Mouse (Mus musculus) embryo, embryonic 10 days (tissue): ENCODE results near the gene Map1s.

ENCODE experiments used
- DNase-seq: peaks from one replicate; pipeline ENCODE4 v3.0.0-alpha.2; 2015; ENCODE audit warnings: low spot score

Gene Map1s

DNA sequence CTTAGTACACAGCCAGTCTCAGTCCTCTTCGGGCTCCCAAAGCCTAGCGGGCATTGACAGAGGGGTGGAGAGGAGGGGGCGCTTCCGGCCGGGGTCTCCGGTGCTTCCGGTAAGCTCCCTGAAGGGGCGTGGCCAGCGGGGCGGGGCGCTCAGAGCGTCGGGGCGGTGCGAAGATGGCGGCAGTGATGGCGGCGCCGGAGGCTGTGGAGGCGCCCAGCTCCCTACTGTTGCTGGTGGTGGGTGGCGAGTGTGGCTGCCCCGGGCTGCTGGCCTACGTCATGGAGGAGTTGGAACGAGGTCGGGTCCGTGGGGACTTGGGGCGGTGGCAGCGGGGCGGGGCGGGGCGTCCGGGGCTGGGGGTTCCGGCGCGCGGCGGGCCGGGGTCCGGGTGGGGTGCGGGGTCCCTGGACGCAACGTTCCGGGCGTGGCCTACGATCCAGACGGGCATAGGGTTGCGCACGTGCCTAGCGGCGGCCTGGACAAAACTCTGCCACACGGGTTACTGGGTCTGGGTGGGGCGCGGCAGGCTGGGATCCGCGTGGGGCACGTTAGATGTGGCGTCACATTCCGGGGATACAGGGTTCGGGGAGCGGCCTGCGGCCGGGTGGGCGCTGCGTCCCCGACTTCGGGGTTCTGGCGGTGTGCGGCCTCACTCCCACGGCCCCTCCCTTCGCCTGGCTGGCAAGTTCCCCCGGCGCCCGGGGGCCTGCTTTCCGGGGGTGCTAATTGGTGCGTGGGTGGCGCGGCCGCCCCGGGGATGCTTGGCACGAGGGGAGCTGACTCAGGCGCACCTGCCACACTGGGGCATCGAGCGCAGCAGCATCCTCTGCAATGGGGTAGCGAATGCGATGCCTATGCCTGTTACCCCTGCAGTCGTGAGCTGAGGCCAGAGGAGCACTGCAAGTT, at the start of gene Map1s:
Gene Map1s (plus strand): TSS at position 102 of the 906 bp plus-strand sequence.
- peak; percentile 95 for DNase-seq

DNA sequence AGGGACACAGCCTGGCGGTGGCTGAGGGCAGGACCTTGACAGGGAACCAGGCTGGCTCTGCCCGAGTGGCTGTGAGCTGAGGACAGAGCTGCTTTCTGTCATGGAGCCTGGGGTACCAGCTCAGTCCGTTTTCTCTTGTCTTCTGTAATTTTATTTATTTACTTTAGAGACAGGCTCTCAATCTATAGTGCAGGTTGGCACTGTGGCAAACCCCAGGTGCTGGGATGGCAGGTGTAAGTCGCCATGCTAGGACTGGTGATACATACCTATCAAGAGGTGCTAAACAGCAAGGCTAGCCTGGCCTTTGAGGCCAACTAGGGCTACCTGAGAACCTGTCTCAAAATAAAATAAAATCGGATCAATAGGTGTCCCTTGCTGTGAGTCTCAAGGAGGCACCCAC, 49.7 kb upstream of the Map1s start:
- no peak for DNase-seq

DNA sequence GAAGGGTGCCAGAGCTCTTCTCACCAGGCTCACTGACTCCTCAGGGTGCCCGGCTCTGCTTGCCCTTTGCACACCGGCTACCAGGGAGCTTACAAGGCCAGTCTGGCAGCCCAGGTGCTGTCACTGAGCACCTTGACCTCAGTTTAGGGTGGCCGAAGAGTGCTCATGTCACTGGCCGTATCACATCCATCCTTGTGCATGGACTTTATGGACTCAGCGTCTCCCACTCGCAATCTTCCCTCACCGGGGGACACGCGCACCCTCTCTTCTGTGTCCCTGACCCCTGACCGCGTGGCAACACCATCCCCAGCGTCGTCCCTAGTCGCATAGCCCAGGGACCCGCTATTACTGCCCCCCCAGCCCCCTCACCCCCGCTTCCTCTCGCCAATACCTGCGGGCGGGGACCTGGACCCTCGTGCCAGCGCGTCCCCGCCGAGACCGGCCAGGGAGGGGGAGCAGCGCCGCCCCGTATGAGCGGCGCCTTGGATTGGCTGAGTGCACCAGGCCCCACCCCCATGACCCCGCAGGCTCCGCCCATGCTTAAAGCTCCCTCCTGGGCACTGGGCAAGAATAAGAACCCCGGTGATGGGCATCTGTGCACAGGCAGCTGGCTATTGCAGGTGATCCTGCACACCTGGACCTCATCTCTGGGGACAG, 49.1 kb upstream of the Map1s start:
- peak; percentile 69 for DNase-seq

DNA sequence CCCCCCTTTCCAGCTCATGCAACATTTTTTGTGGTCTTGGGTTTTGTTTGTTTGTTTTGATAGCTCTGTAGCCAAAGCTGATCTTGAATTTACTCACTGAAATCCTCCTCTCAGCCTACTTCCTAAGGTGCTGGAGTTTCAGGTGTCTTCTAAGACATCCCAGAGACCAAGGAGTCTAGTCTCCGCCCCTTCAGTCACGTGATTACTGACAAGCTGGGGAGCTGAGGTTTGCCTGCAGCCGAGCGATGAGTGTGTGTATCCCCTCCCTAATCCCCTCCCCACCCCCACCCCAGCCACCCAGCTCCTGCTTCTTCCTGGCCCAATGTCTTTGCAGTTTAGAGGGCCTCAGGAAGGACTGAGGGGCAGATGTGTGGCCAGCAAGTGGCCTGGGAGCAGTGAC, 48.2 kb upstream of the Map1s start:
- no peak for DNase-seq

DNA sequence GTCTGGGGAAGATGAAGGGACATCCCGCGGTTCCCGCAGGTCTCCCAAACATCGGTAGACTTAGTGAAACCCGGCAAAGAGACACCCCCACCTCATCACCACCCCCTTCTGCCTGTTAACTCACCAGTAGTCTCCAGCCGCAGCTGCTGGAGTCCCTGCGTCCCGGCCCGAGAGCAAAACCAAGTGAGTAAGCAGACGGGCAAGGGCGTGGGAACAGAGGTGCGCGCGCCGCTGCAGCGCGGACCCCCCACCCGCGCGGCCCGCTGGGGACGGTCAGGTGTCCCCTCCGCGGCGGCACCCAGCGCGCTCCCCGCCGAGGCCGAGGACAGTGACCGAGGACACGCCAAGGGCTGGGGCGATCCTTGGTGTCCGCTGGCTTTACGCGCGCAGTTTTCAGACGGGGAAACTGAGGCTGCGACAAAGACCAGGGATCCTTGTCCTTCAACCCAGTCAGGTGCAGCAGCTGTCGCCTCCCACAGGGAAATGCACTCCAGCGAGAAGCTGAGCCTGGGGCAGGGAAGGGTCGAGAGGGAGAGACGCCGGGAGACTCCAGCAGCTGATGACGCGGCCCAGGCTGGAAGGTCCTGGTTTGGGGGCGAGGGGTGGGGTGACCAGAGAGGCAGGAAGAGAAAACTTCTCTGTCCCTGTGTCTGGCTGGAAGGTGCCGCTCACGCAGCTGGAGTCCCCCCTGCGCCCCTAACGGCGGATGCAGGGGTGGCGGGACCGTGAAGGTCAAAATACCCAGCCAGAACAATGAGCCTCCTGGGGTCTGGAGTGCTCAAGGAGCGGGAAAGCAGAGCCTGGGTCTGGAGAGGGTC, 42.7 kb upstream of the Map1s start, which contains the start of gene Kcnn1:
Gene Kcnn1 (minus strand): TSS at position 435 of the 818 bp plus-strand sequence.
- peak; percentile 52 for DNase-seq

DNA sequence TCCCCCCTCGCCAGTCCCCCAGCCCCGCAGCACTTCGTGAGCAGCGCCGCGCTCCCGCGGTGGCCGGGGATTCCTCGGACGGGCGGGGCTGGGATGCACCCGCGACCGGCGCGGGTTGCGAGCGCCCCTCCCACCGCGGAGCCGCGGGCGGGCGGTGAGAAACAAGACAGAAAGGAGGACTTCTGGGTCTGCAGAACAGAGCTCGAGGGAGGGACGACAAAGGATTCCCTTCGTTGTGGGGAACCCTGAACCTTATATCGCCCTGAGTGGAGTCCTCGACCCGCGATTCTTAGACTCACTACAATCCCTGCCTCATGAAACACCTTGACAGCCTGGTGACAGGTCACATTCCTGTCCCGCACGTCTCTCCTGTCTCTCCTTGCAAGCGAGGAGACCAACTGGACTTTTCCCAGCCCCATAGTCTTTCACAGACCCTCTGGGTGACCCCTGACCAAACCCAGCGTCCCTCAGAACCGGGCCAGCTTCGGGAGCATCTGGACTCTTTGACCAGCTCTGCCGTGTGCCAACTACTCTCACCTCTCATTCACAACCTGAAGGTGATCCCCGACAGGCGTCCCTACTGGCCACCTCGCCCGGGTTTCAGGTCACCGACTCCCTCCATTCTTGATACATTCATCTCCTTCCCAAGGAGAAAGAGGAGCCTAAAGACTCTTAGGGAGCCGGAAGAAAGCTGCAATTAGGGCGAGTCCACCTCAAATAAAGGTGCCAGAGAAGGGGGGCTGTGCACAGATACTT, 41.6 kb upstream of the Map1s start:
- DNase-seq: peak; percentile 45

DNA sequence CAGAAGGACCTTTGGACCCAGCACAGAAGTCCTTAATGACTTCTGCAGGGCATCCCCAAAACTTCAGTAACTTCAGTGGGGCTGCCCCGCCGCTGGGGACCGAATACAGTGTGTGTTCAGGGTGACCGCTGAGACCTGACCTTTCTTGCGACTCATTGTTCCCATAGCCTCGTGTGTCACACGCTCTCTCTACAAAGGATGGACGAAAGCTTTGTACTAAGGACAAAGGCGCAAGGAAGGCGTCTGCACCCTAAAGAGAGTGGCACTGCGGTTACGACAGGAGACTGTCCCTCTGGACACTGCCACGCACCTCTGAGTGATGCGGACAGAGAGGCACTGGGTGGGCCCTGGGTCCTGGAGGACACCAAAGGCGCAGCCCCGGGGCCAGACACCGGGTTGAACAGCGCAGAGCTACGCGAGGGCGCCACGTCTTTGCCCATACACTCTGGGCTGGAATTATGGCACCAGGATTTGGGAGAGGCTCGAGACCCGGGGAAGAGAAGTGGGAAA, 41.0 kb upstream of the Map1s start:
- peak; percentile 83 for DNase-seq

DNA sequence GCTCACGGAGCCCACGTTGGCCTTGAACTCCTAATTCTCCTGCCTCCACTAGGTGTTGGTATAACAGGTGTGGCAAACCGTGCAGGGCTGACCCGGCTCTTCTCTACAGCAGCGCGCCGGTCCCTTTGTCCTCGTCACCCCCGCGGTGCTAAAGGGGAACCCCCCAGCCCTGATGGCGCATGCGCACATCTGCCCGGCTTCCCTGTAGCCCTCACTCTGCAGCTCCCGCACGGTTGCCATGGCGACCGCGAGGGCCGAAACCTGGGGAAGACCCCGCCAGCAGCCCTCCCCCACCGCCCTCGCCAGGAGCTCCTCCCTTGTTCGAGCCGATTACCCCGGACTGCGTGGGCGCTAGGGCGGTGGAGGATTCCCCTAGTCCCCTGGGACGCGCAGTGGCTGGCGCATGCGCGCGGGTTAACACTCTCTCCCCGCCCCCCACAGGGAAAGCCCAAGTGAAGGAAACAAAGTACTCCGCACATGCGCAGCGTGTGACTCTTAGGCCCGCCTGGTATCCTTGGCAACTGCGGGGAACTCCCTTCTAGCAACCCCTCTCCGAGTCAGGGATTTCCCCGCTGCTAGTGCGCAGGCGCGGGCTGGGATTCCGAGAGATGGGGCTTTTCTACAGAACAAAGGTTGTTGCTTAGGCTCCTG, 40.3 kb upstream of the Map1s start:
- peak; percentile 100 for DNase-seq

DNA sequence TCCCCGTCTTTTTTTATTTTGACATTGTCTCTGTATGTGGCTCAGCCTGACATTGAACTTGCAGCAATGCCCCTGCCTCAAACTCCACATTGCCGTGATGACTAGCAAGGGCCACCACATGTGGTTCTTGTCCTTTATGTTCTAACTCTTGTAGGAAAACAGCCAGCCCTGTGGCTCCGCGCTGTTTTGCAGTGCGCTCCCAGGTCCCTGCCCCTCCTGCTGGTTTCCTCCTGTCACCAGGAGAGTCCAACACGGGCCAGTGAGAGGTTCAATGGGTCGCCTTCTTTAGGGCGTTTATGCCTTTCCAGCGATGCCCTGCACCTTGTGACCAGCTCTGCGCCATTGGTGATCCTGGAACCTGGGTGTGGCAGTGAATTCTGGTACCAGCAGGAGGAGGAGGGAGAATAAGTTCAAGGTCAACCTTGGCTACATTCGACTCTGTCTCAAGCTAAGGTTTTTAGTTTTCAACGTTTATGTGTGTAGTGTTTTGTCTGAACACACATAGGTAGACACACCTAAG, 39.7 kb upstream of the Map1s start:
- peak; percentile 43 for DNase-seq

DNA sequence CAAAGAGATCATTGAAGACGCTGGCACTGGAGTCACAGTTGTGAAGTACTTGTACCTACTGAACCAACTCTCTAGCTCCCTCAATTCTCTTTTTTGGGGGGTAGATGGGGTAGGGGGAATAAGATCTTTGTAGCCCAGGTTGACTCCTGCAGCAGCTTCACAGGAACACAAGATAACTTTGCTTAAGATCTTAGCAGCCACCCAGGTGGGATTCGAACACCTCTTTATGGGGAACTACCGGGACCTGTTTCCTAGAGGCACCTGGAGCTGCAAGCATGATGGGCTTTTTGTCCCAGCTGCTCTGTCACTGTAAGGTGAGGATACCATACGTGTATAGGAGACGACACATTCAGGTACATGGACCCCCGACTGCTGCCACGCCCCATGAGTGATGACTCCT, 39.2 kb upstream of the Map1s start:
- no peak for DNase-seq

DNA sequence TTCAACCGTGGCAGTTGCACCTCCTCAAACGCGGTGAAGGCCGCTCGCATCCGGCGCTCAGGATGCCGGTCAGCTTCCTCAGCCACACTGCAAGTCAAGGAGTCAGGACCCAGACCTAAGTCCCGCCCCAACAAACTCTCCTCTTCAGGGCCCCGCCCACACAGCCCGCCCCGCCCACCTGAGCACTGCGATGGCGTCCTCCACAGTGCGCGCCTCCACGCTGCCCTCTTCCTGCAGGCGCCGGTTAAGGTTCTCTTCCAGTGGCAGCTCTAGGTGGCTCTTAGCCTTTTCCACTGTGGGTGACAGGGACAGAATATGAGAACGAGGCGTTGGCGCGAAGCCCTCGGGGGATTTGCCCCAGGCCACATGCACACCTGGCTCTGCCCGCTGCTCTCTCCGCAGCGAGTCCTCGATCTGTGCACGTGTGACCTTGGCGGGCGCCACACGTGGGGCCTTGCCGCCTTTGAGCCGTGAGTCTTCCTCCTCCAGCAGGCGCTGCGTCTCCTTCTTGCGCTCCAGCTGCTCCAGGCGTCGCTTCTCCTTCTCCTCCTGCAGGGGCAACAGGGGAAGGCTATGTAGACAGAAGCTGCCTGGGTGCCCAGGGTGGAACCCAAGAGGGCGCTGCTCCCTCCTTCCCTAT, 37.1 kb upstream of the Map1s start:
- peak; percentile 75 for DNase-seq

DNA sequence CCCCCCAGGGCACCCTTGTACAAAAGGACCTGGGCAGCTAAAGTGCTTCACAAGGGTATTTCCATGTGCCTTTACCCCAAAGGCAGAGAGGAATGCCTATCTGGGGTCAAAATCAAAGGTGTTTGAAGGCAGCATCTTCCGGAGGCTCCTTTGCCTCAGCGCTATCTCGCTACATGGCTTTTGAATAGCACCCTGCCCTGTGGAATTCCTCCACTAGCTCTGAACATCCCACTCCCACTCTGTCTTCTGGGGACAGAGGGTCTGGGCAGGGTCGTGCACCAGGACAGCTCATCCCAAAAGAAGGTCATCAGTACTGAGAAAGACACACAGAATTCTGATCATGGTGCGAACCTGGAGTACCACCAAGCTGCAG, 36.5 kb upstream of the Map1s start:
- DNase-seq: no peak

DNA sequence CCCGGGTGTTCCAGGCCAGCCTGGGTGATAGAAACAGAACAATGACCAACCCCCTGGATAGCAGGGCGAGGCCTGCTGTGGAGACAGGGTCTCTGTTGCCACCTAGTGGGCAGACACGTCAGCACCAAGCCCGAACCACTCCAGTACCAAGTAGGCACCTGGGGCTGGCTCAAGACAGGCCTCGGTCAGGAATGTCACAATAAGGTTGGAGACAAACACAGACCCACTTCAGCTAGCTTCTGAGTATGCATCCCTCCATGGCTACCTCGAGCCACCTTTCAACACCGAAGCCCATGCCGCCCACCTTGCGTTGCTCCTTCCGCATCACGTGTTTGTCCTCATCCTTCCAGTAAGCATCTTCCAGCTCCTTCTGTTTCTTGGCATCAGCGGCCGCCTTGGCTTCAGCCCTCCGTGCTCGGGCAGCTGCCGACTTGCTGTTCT, 36.1 kb upstream of the Map1s start:
- DNase-seq: peak; percentile 91

DNA sequence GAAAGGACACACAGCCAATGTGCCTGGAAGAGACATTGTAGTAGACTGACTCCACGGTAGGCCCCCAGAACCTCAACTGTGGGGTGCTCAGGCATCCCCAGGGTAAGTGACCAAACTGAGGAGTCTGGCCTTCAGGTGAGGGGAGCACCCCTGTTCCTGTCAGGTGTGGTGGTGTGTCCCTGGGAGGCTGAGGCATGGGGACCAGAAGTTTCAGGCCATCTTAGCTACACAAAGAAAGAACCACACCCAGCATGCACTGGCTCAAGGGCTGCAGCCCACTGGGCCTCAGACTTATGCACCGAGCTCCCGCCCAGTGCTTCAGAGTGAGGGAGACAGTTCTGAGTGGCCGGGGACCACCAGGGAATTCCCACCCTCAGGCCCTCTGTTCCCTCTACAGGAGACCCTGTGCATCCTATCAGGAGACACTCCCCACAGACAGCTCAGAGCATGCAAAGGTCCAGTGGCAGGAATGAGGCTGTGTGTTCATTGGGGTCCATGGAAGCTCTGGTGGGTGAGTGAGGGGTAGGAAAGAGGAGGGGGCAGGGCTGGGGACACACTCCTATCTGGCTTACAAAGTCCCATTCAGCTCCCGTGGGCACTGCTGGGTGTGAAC, 34.4 kb upstream of the Map1s start:
- DNase-seq: no peak

DNA sequence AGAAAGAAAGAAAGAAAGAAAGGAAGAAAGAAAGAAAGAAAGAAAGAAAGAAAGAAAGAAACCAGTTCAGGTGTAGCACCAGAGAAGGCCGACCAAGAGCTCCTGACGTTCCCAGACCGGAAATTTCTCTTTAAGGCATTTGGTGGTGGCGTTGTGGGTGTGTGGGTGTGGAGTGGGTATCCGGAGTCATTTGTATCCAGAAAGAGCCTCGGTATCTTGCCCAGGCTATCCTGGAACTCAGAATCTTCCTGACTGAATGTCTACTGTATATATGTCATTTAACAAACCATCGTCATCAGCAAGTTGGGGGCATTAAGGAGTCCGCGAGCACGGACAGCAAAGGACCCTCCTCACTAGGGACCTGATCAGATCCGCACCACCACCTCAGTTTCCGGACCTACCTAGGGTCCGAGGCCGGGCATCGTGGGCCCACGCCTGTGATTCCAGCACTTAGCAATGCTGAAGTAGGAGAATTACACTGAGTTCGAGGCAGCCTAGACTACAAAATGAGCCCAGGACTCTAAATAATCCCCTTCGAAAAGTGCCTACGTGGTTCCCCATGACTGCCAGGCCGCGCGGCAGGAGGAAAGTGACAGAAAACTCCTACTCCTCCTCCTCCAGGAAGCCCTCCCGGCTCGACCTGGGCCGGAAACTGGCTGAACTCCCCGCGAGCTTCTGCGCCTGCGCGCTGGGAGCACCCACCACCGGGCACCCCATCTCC, 32.9 kb upstream of the Map1s start:
- DNase-seq: no peak

DNA sequence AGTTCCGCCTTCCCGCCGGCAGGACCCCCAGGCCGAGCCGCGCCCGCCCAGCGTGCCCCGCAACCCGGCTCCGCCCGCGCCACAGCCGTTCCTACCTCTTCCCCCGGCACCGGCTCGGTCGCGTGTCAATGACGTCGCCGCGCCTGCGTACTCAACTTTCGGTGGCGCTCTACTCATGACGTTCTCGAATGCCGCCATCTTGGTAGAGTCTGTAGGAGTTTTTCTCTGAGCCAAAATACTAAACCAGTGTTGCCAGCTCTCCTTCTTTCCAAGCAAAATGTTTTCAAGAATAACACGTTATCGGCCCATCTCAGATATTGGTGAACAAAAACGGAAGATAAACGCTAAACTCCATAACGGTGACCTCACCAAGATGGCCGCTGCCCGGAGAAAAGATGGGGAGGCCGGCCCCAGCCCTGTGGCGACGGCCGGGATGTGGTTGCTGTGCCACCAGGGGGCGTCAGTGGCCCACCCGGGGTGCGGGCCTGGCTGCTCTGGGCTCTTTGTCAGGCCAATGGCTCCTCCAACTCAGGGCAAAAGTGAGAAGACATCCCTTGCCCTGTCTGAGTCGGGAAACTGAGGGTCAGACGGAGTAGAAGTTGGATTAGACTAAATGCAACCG, 32.3 kb upstream of the Map1s start, which contains the start of gene Ccdc124:
Gene Ccdc124 (minus strand): TSS at position 572 of the 622 bp plus-strand sequence.
- DNase-seq: peak; percentile 99

DNA sequence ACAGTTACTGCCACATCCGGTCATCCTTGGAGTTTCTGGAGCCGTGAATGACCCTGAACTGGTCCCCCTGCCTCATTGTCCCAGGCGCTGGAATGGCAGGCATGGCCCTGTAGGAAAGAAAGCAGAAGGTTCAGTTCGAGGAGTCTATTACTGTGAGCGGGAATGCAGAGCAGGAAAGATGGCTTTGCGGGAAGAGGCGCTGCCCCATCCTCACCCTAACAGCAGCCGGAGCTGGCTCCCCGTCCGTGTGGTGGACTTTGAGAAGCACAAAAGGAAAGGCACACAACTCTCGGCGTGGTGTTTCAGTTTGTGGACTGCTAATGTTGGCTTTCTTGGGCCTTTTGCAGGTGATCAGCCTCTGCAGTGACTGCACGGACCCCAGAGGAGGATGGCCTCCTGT, 31.3 kb upstream of the Map1s start:
- no peak for DNase-seq

DNA sequence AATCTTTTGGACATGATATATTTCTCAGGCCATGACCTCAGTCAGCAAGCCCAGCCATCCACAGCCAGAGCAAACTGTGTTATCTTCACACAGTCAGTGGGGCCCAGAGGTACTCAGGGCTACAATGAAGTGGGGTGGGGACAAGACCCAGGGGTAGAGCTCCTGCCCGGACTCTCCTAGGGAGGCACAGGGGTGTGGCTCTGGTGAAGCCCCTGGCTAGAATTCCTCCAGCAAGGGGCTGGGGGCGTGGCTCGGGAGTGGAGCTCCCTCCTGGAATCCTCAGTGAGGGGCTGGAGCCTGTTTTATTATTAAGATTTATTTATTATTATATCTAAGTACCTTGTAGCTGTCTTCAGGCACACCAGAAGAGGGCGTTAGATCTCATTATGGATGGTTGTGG, 29.4 kb upstream of the Map1s start:
- no peak for DNase-seq

DNA sequence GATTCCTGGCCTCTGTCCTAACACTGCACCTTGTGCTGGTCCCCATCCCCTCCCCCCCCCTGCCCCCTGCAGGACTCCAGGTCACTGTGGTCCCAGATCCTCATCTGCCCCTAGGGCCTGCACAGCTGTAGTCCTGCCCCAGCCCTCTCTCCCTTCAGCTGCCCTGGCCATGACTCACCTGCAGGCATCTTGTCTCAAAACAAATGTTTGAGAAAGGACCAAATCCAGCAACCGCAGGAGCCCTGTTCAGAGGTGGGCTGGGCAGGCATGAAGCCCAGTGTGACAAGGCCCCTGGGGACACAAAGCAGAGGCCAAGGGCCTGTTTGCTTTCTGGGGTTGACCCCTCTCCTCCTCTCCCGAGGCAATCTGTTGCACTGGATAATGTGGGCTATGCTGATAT, 27.6 kb upstream of the Map1s start:
- no peak for DNase-seq
